Mouse (Mus musculus) CH12.LX (cell line): ENCODE data around the gene Fnbp1. TPM values are rescaled to one million over a fixed set of nuclear protein-coding genes. Genes with fewer than 3 reads are reported as not detected.

Experiments
- DNase-seq: peaks from one replicate; pipeline ENCODE4 v3.0.0-alpha.2; 2013; ENCODE audit errors: extremely low read depth
- H3K27ac ChIP-seq: 2 replicates; pipeline ENCODE4 v1.5.1; 2012; ENCODE audit warnings: low read depth, mild to moderate bottlenecking, control low read depth, moderate library complexity; ENCODE audit not compliant: insufficient read depth
- H3K27me3 ChIP-seq: replicated peaks from 2 replicates; pipeline ENCODE3; 2012; ENCODE audit warnings: inconsistent platforms
- H3K36me3 ChIP-seq, 2 experiments: replicated peaks in 1 of 2; 2 replicates each; pipeline versions ENCODE3 to v1.6.1; 2012; ENCODE audit warnings: inconsistent platforms in 1 of 2, low read length in 1 of 2, mild to moderate bottlenecking in 1 of 2, mixed read lengths in 1 of 2, moderate library complexity in 1 of 2; ENCODE audit not compliant: control insufficient read depth in 1 of 2, insufficient read depth in 1 of 2
- H3K4me1 ChIP-seq, 2 experiments: 2 replicates each; pipeline ENCODE4 v1.6.1; 2012; ENCODE audit warnings: inconsistent platforms in 1 of 2, moderate library complexity in 1 of 2; ENCODE audit not compliant: insufficient read depth in 2 of 2, control insufficient read depth in 1 of 2
- H3K4me2 ChIP-seq: 2 replicates; pipeline ENCODE4 v1.6.1; 2012; ENCODE audit warnings: low read depth, mild to moderate bottlenecking, control low read depth; ENCODE audit not compliant: poor library complexity, insufficient read depth, severe bottlenecking
- H3K4me3 ChIP-seq, 3 experiments: fragments of 150-350 bp in 1 of 3; sonication (generic) in 1 of 3; replicated peaks in 1 of 3; 2 replicates each; pipeline versions ENCODE3 to v1.5.1; 2011 to 2012; ENCODE audit warnings: low read depth in 2 of 3, low read length in 2 of 3, mild to moderate bottlenecking in 2 of 3, moderate library complexity in 2 of 3, control low read depth in 1 of 3, improper control_type of control experiment in 1 of 3, inconsistent platforms in 1 of 3, mixed read lengths in 1 of 3; ENCODE audit not compliant: poor library complexity in 1 of 3
- H3K79me2 ChIP-seq: replicated peaks from 2 replicates; pipeline ENCODE4 v1.6.1; 2012; ENCODE audit warnings: mild to moderate bottlenecking, moderate library complexity; ENCODE audit not compliant: control insufficient read depth, poor library complexity, insufficient read depth, severe bottlenecking; ENCODE audit errors: extremely low read depth
- H3K9ac ChIP-seq: 2 replicates; pipeline ENCODE4 v1.6.1; 2012; ENCODE audit warnings: low read depth, mild to moderate bottlenecking, control low read depth, moderate library complexity; ENCODE audit not compliant: insufficient read depth
- H3K9me3 ChIP-seq: replicated peaks from 2 replicates; pipeline ENCODE3; 2012; ENCODE audit warnings: low read length, inconsistent platforms, mixed read lengths
- BHLHE40 ChIP-seq: IDR thresholded peaks from 2 replicates; pipeline ENCODE4 v1.6.1; 2011; ENCODE audit warnings: mild to moderate bottlenecking, low read depth, low read length, improper control_type of control experiment
- CHD1 ChIP-seq: IDR thresholded peaks from 2 replicates; pipeline ENCODE4 v1.6.1; 2012; ENCODE audit warnings: low read depth, low read length, improper control_type of control experiment, inconsistent platforms
- CHD2 ChIP-seq: IDR thresholded peaks from 2 replicates; pipeline ENCODE4 v1.6.1; 2011; ENCODE audit warnings: low read length, improper control_type of control experiment
- CTCF ChIP-seq, 2 experiments: IDR thresholded peaks in 1 of 2; conservative IDR thresholded peaks in 1 of 2; 2 replicates each; pipeline ENCODE4 v1.5.1; 2011 to 2012; ENCODE audit warnings: low read depth in 2 of 2, low read length in 2 of 2, improper control_type of control experiment in 1 of 2, inconsistent platforms in 1 of 2, mild to moderate bottlenecking in 1 of 2, moderate library complexity in 1 of 2
- E2F4 ChIP-seq: IDR thresholded peaks from 2 replicates; pipeline ENCODE4 v1.6.1; 2011; ENCODE audit warnings: low read depth, low read length, improper control_type of control experiment; ENCODE audit not compliant: insufficient replicate concordance
- EP300 ChIP-seq: IDR thresholded peaks from 2 replicates; pipeline ENCODE4 v1.6.1; 2011; ENCODE audit warnings: low read length, improper control_type of control experiment
- ETS1 ChIP-seq: conservative IDR thresholded peaks from 2 replicates; pipeline ENCODE4 v1.6.1; 2012; ENCODE audit warnings: low read depth, mild to moderate bottlenecking, inconsistent platforms, low read length, improper control_type of control experiment, moderate library complexity
- HCFC1 ChIP-seq: IDR thresholded peaks from 2 replicates; pipeline ENCODE4 v1.6.1; 2012; ENCODE audit warnings: low read depth, mild to moderate bottlenecking, inconsistent platforms, low read length, improper control_type of control experiment
- IRF4 ChIP-seq: IDR thresholded peaks from 2 replicates; pipeline ENCODE4 v1.6.1; 2014; ENCODE audit warnings: low read depth, mild to moderate bottlenecking, inconsistent platforms, low read length, improper control_type of control experiment
- JUN ChIP-seq: IDR thresholded peaks from 2 replicates; pipeline ENCODE4 v1.6.1; 2011; ENCODE audit warnings: low read depth, mild to moderate bottlenecking, low read length, improper control_type of control experiment, moderate library complexity; ENCODE audit not compliant: insufficient read depth
- JUND ChIP-seq: conservative IDR thresholded peaks from 2 replicates; pipeline ENCODE4 v1.6.1; 2011; ENCODE audit warnings: low read depth, low read length, improper control_type of control experiment
- KAT2A ChIP-seq: IDR thresholded peaks from 2 replicates; pipeline ENCODE4 v1.6.1; 2012; ENCODE audit warnings: low read length, improper control_type of control experiment, inconsistent platforms; ENCODE audit not compliant: insufficient replicate concordance
- MAFK ChIP-seq: IDR thresholded peaks from 2 replicates; pipeline ENCODE4 v1.6.1; 2011; ENCODE audit warnings: low read length, improper control_type of control experiment; ENCODE audit not compliant: insufficient replicate concordance
- MAZ ChIP-seq: IDR thresholded peaks from 2 replicates; pipeline ENCODE4 v1.6.1; 2012; ENCODE audit warnings: low read depth, mild to moderate bottlenecking, inconsistent platforms, low read length, improper control_type of control experiment, moderate library complexity
- MEF2A ChIP-seq: IDR thresholded peaks from 2 replicates; pipeline ENCODE4 v1.6.1; 2014; ENCODE audit warnings: low read depth, mild to moderate bottlenecking, inconsistent platforms, low read length, improper control_type of control experiment, borderline replicate concordance
- MXI1 ChIP-seq: IDR thresholded peaks from 2 replicates; pipeline ENCODE4 v1.6.1; 2011; ENCODE audit warnings: mild to moderate bottlenecking, low read depth, low read length, improper control_type of control experiment
- MYC ChIP-seq: IDR thresholded peaks from 2 replicates; pipeline ENCODE4 v1.6.1; 2011; ENCODE audit warnings: low read depth, mild to moderate bottlenecking, improper control_type of control experiment, low read length
- NELFE ChIP-seq: IDR thresholded peaks from 2 replicates; pipeline ENCODE4 v1.6.1; 2011; ENCODE audit warnings: low read depth, low read length, improper control_type of control experiment
- NRF1 ChIP-seq: IDR thresholded peaks from 2 replicates; pipeline ENCODE4 v1.6.1; 2014; ENCODE audit warnings: low read depth, mild to moderate bottlenecking, inconsistent platforms, low read length, improper control_type of control experiment, moderate library complexity
- PAX5 ChIP-seq: IDR thresholded peaks from 2 replicates; pipeline ENCODE4 v1.6.1; 2012; ENCODE audit warnings: low read length, inconsistent platforms, mixed read lengths
- POLR2A ChIP-seq: IDR thresholded peaks from 2 replicates; pipeline ENCODE4 v1.6.1; 2011; ENCODE audit warnings: low read depth, mild to moderate bottlenecking, improper control_type of control experiment, low read length
- POLR2AphosphoS2 ChIP-seq: IDR thresholded peaks from 2 replicates; pipeline ENCODE4 v1.6.1; 2011; ENCODE audit warnings: low read depth, low read length, improper control_type of control experiment
- RAD21 ChIP-seq: IDR thresholded peaks from 2 replicates; pipeline ENCODE4 v1.6.1; 2011; ENCODE audit warnings: low read depth, mild to moderate bottlenecking, low read length, improper control_type of control experiment, moderate library complexity
- RCOR1 ChIP-seq: conservative IDR thresholded peaks from 2 replicates; pipeline ENCODE4 v1.6.1; 2012; ENCODE audit warnings: low read depth, mild to moderate bottlenecking, inconsistent platforms, low read length, improper control_type of control experiment
- SIN3A ChIP-seq: IDR thresholded peaks from 2 replicates; pipeline ENCODE4 v1.6.1; 2012; ENCODE audit warnings: low read length, improper control_type of control experiment, inconsistent platforms
- SMC3 ChIP-seq: IDR thresholded peaks from 2 replicates; pipeline ENCODE4 v1.6.1; 2011; ENCODE audit warnings: low read depth, low read length, improper control_type of control experiment
- TBP ChIP-seq: conservative IDR thresholded peaks from 2 replicates; pipeline ENCODE4 v1.6.1; 2011; ENCODE audit warnings: low read depth, low read length, improper control_type of control experiment
- TCF12 ChIP-seq: IDR thresholded peaks from 2 replicates; pipeline ENCODE4 v1.6.1; 2014; ENCODE audit warnings: low read depth, mild to moderate bottlenecking, inconsistent platforms, low read length, improper control_type of control experiment
- UBTF ChIP-seq: IDR thresholded peaks from 2 replicates; pipeline ENCODE4 v1.6.1; 2012; ENCODE audit warnings: low read depth, mild to moderate bottlenecking, inconsistent platforms, low read length, improper control_type of control experiment, moderate library complexity
- USF1 ChIP-seq: IDR thresholded peaks from 2 replicates; pipeline ENCODE4 v1.6.1; 2014; ENCODE audit warnings: low read depth, mild to moderate bottlenecking, inconsistent platforms, low read length, improper control_type of control experiment
- USF2 ChIP-seq: conservative IDR thresholded peaks from 2 replicates; pipeline ENCODE4 v1.6.1; 2011; ENCODE audit warnings: low read depth, low read length, improper control_type of control experiment
- ZC3H11A ChIP-seq: IDR thresholded peaks from 2 replicates; pipeline ENCODE4 v1.6.1; 2012; ENCODE audit warnings: low read depth, mild to moderate bottlenecking, inconsistent platforms, low read length, improper control_type of control experiment
- ZKSCAN1 ChIP-seq: IDR thresholded peaks from 2 replicates; pipeline ENCODE4 v1.6.1; 2012; ENCODE audit warnings: low read depth, inconsistent platforms, low read length, improper control_type of control experiment, borderline replicate concordance
- ZMIZ1 ChIP-seq: IDR thresholded peaks from 2 replicates; pipeline ENCODE4 v1.6.1; 2012; ENCODE audit warnings: low read depth, mild to moderate bottlenecking, inconsistent platforms, low read length, improper control_type of control experiment
- ZNF384 ChIP-seq: IDR thresholded peaks from 2 replicates; pipeline ENCODE4 v1.6.1; 2012; ENCODE audit warnings: low read depth, low read length, improper control_type of control experiment, inconsistent platforms
- dilution Hi-C: fragments of 300-500 bp; cut with MboI; formaldehyde crosslinking; loops from 2 replicates; pipeline ENCODE4 v1.14.3; 2020; ENCODE audit warnings: low sequenced_read_pairs; ENCODE audit not compliant: extremely low pct_unique_long_range_greater_than_20kb, extremely low pct_ligation_motif_present
- in situ Hi-C: fragments of 300-500 bp; cut with MboI; formaldehyde crosslinking; loops from 3 replicates; pipeline ENCODE4 v1.14.3; 2019; ENCODE audit warnings: low sequenced_read_pairs, low pct_ligation_motif_present, low pct_unique_long_range_greater_than_20kb, mixed read lengths
- polyA plus RNA-seq: library from polyadenylated mRNA; unstranded; fragments of >175 nt; gene quantifications from 2 replicates; pipeline ENCODE4 v1.2.1, GENCODE M21; 2012; ENCODE audit warnings: low read depth; ENCODE audit not compliant: insufficient read length
- total RNA-seq, 2 experiments: library from RNA; depleted of rRNA; stranded (reverse); fragments of 300-350 nt in 1 of 2; fragments of >200 nt in 1 of 2; gene quantifications; 2 replicates each; pipeline ENCODE4 v1.2.3; 2012 to 2014

The Fnbp1 gene
- total and polyA plus RNA-seq, 3 experiments = 29.6 to 133 (median 50.5) TPM

DNA sequence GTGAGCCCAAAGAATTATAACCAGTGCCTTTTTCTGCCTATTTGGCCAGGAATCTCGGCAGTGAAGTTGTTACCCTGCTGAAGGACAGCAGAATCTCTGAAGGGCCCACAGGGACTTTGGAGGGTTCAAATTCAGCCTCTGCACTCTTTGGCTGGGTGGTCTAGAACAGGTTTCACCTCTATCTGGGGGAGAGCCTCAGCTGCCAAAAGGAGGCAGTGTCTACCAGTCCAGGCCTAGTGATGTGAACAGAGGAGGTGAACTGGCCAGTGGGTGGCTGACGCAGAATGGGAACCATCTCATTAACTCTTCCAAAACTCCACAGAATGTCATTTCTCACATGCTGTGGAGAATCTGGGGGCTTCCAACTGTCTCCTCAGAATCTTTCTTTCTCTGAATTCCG lies 697 bp upstream of the Fnbp1 start:
- TF ChIP-seq TCF12 (no peak), NRF1 (no peak), MEF2A (no peak; the same call in 1 of the 2 replicates), ZNF384 (no peak), SMC3 (peak; percentile 49), CHD2 (no peak), KAT2A (no peak), IRF4 (peak; percentile 71), MAFK (no peak), POLR2A (0 out of 2 replicates have a peak, but pooled peaks have one; percentile 21), RAD21 (peak; percentile 68), ZKSCAN1 (no peak), MAZ (peak; percentile 57; the same call in 1 of the 2 replicates), USF1 (no peak), SIN3A (no peak; the same call in 1 of the 2 replicates), NELFE (no peak), UBTF (no peak), JUN (no peak), MXI1 (no peak), PAX5 (no peak), ZC3H11A (no peak), MYC (no peak), BHLHE40 (no peak; the same call in 1 of the 2 replicates), CHD1 (no peak; the same call in 1 of the 2 replicates), HCFC1 (no peak), RCOR1 (no peak), POLR2AphosphoS2 (no peak), ETS1 (no peak), USF2 (no peak), CTCF (conservative IDR thresholded peaks at IDR 0.05 in 1 of 2, IDR thresholded peaks at IDR 0.05 in 1 of 2; ENCODE audit: low read depth in 2 of 2, low read length in 2 of 2) (peak in 1 of 2 experiments; percentile 80; a peak in 2 of 4 replicates), E2F4 (no peak), EP300 (no peak), TBP (no peak), JUND (no peak), ZMIZ1 (peak; percentile 30; the same call in 1 of the 2 replicates)
- TF ChIP-seq, all 38 proteins: peak for 7
- dilution Hi-C loops = no loop called here
- DNase-seq = peak; percentile 58
- in situ Hi-C loops = loop anchor here (10.0 kb wide), 1 partner anchor 118 kb away; no protein-coding TSS in a partner anchor
- Histone ChIP-seq H3K4me3 (peak overlapping the region; percentile 74 to 97 (median 86)), H3K9me3 (no peaks in the 10 kb centered on the region), H3K36me3 (peaks cover 0 to 10% of the 10 kb centered on the region in 2 experiments), H3K27me3 (no peaks in the 10 kb centered on the region), H3K79me2 (peaks cover 41% of the 10 kb centered on the region), H3K4me1 (peaks cover 3 to 46% of the 10 kb centered on the region in 2 experiments; a peak in 2 of 4 replicates), H3K4me2 (peak overlapping the region; percentile 53), H3K27ac (peak overlapping the region; percentile 59), H3K9ac (peak overlapping the region; percentile 52)
